7 mouse cellular contexts compared by ENCODE assay signal in genomic region chr10:40246374-40247165, GRCm38 (mm10). TPM values are rescaled to one million over a fixed set of nuclear protein-coding genes. Genes with fewer than 3 reads are reported as not detected.
DNase-seq lines count a peak whose midpoint lies in the region; ATAC-seq and TF ChIP-seq lines count a peak whose summit lies in the region.

TSS of gene Rpf2 (minus strand) at chr10:40247036.

- 0 out of 2 replicates have a peak, but pooled peaks cover 3% of the 10 kb centered on the region for H3K4me1 ChIP-seq in intestine, embryonic 15.5 days (replicated peaks)
- H3K4me1 ChIP-seq in midbrain, embryonic 12.5 days, result 0 out of 2 replicates have a peak, but pooled peaks cover 8% of the 10 kb centered on the region
- peaks cover 2% of the 10 kb centered on the region; the same call in 1 of the 2 replicates for H3K4me1 ChIP-seq in small intestine, adult 2 months (ENCODE audit: control insufficient read depth, insufficient read depth, insufficient read length, low read length)

- H3K27me3 ChIP-seq in intestine, embryonic 15.5 days (replicated peaks), result no peaks in the 10 kb centered on the region
- H3K27me3 ChIP-seq in midbrain, embryonic 12.5 days, result no peaks in the 10 kb centered on the region
- H3K27me3 ChIP-seq in small intestine, adult 2 months (ENCODE audit: control insufficient read depth, insufficient read depth, low read length), result no peaks in the 10 kb centered on the region

- peak within 1 kb of the TSS; percentile 66 for H3K9ac ChIP-seq in intestine, embryonic 15.5 days
- H3K9ac ChIP-seq in midbrain, embryonic 12.5 days (replicated peaks), result peak within 1 kb of the TSS; percentile 58

- H3K4me2 ChIP-seq in intestine, embryonic 15.5 days (replicated peaks), result peak within 1 kb of the TSS; percentile 63
- peak within 1 kb of the TSS; percentile 70 for H3K4me2 ChIP-seq in midbrain, embryonic 12.5 days (replicated peaks)

- ATAC-seq in intestine, embryonic 15.5 days, result peak; percentile 97
- ATAC-seq in midbrain, embryonic 12.5 days (ENCODE audit: low FRiP score, low read depth), result peak; percentile 95

- no peaks in the 10 kb centered on the region for H3K9me3 ChIP-seq in intestine, embryonic 15.5 days
- H3K9me3 ChIP-seq in midbrain, embryonic 12.5 days, result no peaks in the 10 kb centered on the region

- intact Hi-C loops in gastrocnemius, postnatal 36 days (cut with DNase I), result no loop called here
- intact Hi-C loops in left cerebral cortex, postnatal 4 days (cut with DNase I), result no loop called here

- WGBS in intestine, embryonic 15.5 days, result under 1% methylated on average over 54 of the region's 54 CpGs
- under 1% methylated on average over 54 of the region's 54 CpGs for WGBS in midbrain, embryonic 12.5 days
- WGBS in small intestine, adult 2 months, result under 1% methylated on average over 54 of the region's 54 CpGs

- peak; percentile 75 for DNase-seq in adrenal gland, adult 8-10 months
- peak; percentile 95 for DNase-seq in embryo, embryonic 11 days
- peak; percentile 61 to 72 for DNase-seq in gastrocnemius, postnatal 36 days
- peak; percentile 85 for DNase-seq in left cerebral cortex, postnatal 4 days

- H3K36me3 ChIP-seq in intestine, embryonic 15.5 days, result peaks cover 22% of the 10 kb centered on the region
- peaks cover 67% of the 10 kb centered on the region for H3K36me3 ChIP-seq in midbrain, embryonic 12.5 days
- H3K36me3 ChIP-seq in small intestine, adult 2 months (ENCODE audit: control insufficient read depth, insufficient read depth, low read length), result peaks cover 31% of the 10 kb centered on the region

- H3K27ac ChIP-seq in intestine, embryonic 15.5 days, result peak within 1 kb of the TSS; percentile 54; the same call in 1 of the 2 replicates
- H3K27ac ChIP-seq in midbrain, embryonic 12.5 days (replicated peaks), result peak within 1 kb of the TSS; percentile 60
- peak within 1 kb of the TSS; percentile 36 for H3K27ac ChIP-seq in small intestine, adult 2 months (ENCODE audit: insufficient read depth, low read depth, low read length)

- H3K4me3 ChIP-seq in intestine, embryonic 15.5 days (replicated peaks), result peak within 1 kb of the TSS; percentile 74
- peak within 1 kb of the TSS; percentile 76 for H3K4me3 ChIP-seq in midbrain, embryonic 12.5 days
- H3K4me3 ChIP-seq in small intestine, adult 2 months (ENCODE audit: low read depth, low read length), result peak within 1 kb of the TSS; percentile 81

- no peak for TF ChIP-seq CTCF in small intestine, adult 2 months (IDR thresholded peaks at IDR 0.05; ENCODE audit: extremely low read depth, insufficient read length, insufficient replicate concordance, low read depth, low read length)

- TF ChIP-seq POLR2A in small intestine, adult 2 months (IDR thresholded peaks at IDR 0.05; ENCODE audit: low read depth, low read length), result peak; percentile 46; the same call in 1 of the 2 replicates

RNA-seq across cellular contexts. Expression of gene Rpf2, which starts in this region (rescaled TPM):
- 10 to 100 TPM; 16.5 to 25.7 (median 17.8) TPM for total RNA-seq in adrenal gland, adult 8-10 months (2022)
- total RNA-seq in gastrocnemius, postnatal 36 days (2021), result 10 to 100 TPM; 14.1 to 16.4 TPM
- 65.4 and 74.7 TPM in 2 replicates for polyA plus RNA-seq in intestine, embryonic 15.5 days (2015; fragmentation: Nextera tagmentation; extraction: Ambion mirVana)
- 10 to 100 TPM; 30.0 to 36.4 TPM for total RNA-seq in left cerebral cortex, postnatal 4 days (2021)
- polyA plus RNA-seq in midbrain, embryonic 12.5 days (2016; fragmentation: Nextera tagmentation; extraction: Ambion mirVana), result 69.5 and 71.3 TPM in 2 replicates
- 1.1 and 1.3 TPM in 2 replicates for polyA plus RNA-seq in small intestine, adult 2 months (2012; rRNA removed)

Comparison
In these comparisons a context has a peak if more than half of its experiments do, and no peak if none do; other contexts are left out.
1. Peak in every context shown above with its lines: DNase-seq, ATAC-seq, H3K4me3 ChIP-seq and H3K27ac ChIP-seq.
2. RNA of gene Rpf2 (polyA plus RNA-seq): 65.4 to 74.7 TPM in intestine, embryonic 15.5 days and 69.5 to 71.3 TPM in midbrain, embryonic 12.5 days; 1.1 to 1.3 TPM in small intestine, adult 2 months; every median in the first group is over 10 times any median in the second.